Mouse (Mus musculus) layer of hippocampus, postnatal 14 days (tissue): ENCODE data around the gene Cacna1d. TPM values are rescaled to one million over a fixed set of nuclear protein-coding genes. Genes with fewer than 3 reads are reported as not detected.

Experiments
- DNase-seq, 2 experiments: peaks; one replicate each; pipeline ENCODE4 v3.0.0; 2021 to 2022; ENCODE audit warnings: low spot score in 2 of 2, mixed read lengths in 1 of 2
- total RNA-seq, 2 experiments: library from RNA; stranded (reverse); gene quantifications; 2 replicates each; pipeline ENCODE4 v1.2.3; 2021

Gene Cacna1d
- total RNA-seq, 2 experiments from 2014 or later, result 49.8 to 56.7 TPM

DNA sequence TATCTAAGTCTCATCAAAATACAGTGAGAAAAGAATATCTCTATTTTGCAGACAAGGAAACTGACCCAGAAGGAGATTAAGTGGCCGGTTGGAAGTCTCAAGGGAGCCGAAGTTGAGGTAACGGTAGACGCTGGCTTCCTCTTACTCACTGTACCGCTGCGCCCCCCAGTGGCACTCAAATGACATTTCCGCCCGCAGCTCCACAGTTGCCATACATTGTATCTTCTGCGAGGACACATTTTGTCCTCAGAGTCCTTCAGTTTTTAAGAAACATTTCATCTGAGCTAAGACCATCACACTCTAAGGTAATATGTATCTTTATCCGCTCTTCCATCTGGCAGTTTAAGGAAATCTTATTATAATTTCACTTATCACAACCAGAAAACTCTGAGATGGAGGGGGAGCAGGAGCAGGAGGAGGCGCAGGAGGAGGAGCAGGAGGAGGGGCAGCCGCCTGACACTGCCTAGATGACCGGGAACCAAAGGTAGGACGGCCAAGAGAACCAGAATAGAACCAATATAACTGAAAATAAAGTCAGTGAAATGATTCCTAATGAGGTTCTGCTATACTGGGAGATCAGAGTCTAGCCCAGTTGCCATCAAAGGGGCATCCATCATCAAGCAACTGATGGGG is 31.2 kb downstream of the Cacna1d start:
- peak; percentile 74 to 84 for DNase-seq

DNA sequence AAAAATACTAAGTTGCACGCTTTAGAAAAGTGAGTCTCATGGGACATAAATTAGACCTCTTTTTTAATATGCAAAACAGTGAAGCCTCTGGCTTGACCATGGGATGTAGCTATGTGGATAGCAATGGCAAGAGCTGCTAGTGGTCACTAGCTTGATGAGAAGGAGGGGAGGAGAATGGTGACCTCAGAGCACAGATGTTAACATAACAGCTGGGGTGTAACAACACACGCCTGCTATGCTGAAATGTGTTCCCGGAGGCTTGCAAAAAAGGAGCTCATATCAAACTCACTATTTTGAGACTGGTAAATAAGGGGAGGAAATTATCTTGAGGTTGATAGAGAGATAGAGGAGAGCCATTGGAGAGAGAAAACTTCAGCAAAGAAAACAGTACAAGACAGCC is 32.4 kb downstream of the Cacna1d start:
- no peak for DNase-seq

- DNase-seq, result peak; percentile 9 to 19
These were observed 33.4 kb downstream of the Cacna1d start for GRCm38 (mm10) chr14:30457897-30458296.

- no peak for DNase-seq
These were observed 33.8 kb downstream of the Cacna1d start for GRCm38 (mm10) chr14:30457436-30457835.

DNA sequence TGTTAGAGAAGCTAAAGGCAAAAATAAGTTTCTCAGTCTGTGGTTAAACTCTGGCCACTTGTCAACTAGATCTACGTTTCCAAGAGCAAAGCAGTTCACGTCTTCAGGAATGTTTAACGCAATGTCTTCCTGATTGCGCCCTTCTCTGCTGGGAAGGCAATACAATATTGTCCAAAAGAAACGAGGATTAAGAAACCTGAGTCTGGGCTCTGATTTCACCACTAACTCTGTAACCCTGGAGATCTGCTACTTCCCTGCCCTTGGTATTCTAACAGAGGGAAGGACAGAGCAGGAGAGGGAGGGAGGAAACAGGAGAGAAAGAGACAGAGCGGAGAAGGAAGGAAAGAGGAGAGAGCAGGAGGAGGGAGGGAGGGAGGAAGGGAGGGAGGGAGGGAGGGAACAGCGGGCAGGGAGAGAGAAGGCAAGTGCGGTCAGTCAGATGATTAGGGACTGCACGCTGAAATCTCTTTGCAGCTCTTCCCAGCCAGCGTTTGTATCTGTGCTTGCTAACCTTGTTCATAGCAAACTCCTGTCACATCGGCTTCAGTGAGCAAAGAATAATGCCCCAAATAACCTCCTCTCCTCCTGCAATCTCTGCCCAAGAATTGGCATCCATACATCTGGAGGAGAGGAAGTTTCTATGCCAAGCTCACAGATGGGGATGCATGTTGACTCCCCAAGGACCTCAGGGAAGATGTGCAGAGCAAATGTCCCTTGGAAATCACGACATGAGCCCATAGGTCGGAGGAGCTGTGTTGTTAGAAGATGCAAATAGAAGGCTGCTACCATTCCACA is 35.3 kb downstream of the Cacna1d start:
- DNase-seq, result no peak

GRCm38 (mm10) chr14:30439915-30440314 is 51.3 kb downstream of the Cacna1d start:
- no peak for DNase-seq

DNA sequence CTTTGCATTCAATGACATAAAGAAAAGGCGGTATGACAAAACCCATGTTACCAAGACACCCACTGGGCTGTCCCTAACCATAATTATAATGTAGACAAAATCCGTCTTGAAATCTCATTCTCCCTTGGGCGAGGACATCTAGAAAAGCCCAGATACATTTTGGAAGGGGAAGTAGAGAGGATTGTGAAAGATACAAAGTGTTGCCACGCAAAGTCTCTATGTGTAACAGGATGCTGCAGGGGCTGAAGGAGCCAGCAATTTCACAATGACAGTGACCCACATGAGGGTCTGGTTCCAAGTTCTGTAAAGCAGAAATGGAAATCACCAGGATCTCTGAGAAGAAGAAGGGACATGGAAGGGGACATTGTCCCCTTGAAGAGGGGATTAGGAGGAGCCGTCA is 55.9 kb downstream of the Cacna1d start:
- DNase-seq, result no peak

GRCm38 (mm10) chr14:30430446-30430845 is 60.8 kb downstream of the Cacna1d start:
- DNase-seq, result no peak

- DNase-seq, result no peak
These were observed 61.2 kb downstream of the Cacna1d start for GRCm38 (mm10) chr14:30430026-30430425.

DNA sequence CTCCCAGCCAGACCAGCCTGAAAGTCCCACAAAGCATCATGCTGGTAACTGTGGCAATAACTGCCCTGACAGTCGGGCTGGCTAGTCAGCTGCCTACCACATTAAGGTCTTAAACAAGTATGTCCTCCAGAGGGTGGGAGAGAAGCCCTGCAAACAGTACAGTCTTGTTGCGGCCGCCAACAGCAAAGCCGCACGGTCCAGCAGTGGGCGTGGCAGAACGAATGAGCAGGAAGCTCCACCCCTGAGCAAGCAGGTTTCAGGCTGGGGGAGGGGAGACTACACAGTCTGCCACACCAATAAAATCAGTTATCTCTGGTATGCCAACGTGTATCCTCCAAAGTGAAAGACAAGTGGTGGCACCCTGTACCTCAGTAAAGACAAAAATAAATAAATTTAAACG is 61.6 kb downstream of the Cacna1d start:
- DNase-seq, result no peak

DNA sequence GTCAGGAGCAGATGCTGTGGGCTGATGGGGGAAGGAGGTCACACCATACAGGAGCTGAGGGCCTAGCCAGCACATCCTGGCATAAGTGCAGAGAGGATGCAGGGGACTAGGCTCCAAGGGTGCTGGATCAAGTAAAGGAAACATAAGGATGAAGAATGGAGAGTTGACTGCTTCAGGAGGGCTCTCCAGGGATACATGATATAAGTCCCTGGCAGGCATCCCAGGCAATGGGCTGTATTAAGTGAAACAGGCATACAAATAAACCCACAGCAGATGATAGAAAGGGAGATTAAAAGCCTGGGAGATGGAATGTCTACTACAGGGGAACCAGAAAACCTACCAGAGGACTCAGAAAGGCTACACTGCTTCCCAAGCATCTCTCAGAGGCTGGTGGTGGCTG is 62.5 kb downstream of the Cacna1d start:
- no peak for DNase-seq

- no peak for DNase-seq
These were observed 65.4 kb downstream of the Cacna1d start for GRCm38 (mm10) chr14:30425876-30426275.

GRCm38 (mm10) chr14:30425175-30425574 is 66.1 kb downstream of the Cacna1d start:
- no peak for DNase-seq

GRCm38 (mm10) chr14:30424638-30425037 is 66.6 kb downstream of the Cacna1d start:
- no peak for DNase-seq

GRCm38 (mm10) chr14:30422376-30423140 is 68.7 kb downstream of the Cacna1d start:
- DNase-seq, result no peak

- no peak for DNase-seq
These were observed 71.8 kb downstream of the Cacna1d start for GRCm38 (mm10) chr14:30419458-30419857.

DNA sequence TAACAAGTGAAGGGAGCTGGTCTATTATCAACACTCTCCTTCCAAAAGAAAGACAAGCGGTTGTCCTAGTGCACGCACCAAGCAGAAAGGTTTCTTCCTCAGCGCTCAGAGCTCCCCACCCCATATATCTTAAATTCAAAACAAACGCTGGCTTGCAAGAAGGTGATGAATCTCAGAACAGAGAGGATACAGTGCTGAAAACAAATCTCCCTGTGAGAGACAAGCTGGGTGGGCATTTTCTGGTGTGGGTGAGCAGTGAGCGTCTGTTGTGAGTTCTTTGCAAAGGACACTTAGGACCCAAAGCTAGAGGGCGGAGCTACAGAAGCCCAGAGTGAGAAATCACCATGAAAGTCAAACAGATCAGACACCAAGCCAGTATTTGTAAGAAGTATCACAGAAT is 72.2 kb downstream of the Cacna1d start:
- DNase-seq, result no peak

- DNase-seq, result no peak
These were observed 75.4 kb downstream of the Cacna1d start for GRCm38 (mm10) chr14:30415830-30416229.

- DNase-seq, result no peak
These were observed 77.1 kb downstream of the Cacna1d start for GRCm38 (mm10) chr14:30414131-30414530.

- DNase-seq, result no peak
These were observed 81.9 kb downstream of the Cacna1d start for GRCm38 (mm10) chr14:30409331-30409730.

GRCm38 (mm10) chr14:30405456-30406225 is 85.6 kb downstream of the Cacna1d start:
- DNase-seq, result peak; percentile 32 to 65
